Mouse (Mus musculus) G1E (cell line): Measurements from ENCODE around the gene Olfr470. TPM values are rescaled to one million over a fixed set of nuclear protein-coding genes. Genes with fewer than 3 reads are reported as not detected.
"Not testable (repeated sequence)": the region's sequence is repeated elsewhere in the genome, so short reads cannot be mapped to it uniquely, and the experiment has no call there.

Experiments used
- ATAC-seq: 2 replicates; pipeline ENCODE4 v1.8.0; 2016; ENCODE audit warnings: mild to moderate bottlenecking; ENCODE audit not compliant: insufficient number of reproducible peaks, poor library complexity, low FRiP score, severe bottlenecking; ENCODE audit errors: extremely low read depth
- DNase-seq: peaks from one replicate; pipeline ENCODE4 v3.0.0; 2012; ENCODE audit warnings: low spot score
- H3K27me3 ChIP-seq: 2 replicates; pipeline ENCODE4 v1.6.1; 2012; ENCODE audit warnings: mild to moderate bottlenecking, low read length, inconsistent platforms; ENCODE audit not compliant: insufficient read depth
- H3K36me3 ChIP-seq: replicated peaks from 2 replicates; pipeline ENCODE3; 2012; ENCODE audit warnings: mild to moderate bottlenecking, inconsistent platforms
- H3K4me1 ChIP-seq: 2 replicates; pipeline ENCODE4 v1.6.1; 2012; ENCODE audit warnings: low read depth, low read length, inconsistent platforms, mixed read lengths; ENCODE audit not compliant: insufficient read depth
- H3K4me3 ChIP-seq: 2 replicates; pipeline ENCODE4 v1.5.1; 2012; ENCODE audit warnings: low read depth, mild to moderate bottlenecking, inconsistent platforms, low read length, moderate library complexity, mixed read lengths
- H3K9me3 ChIP-seq: replicated peaks from 2 replicates; pipeline ENCODE4 v1.6.1; 2012; ENCODE audit warnings: inconsistent platforms
- CTCF ChIP-seq: IDR thresholded peaks from 2 replicates; pipeline ENCODE4 v1.5.1; 2012; ENCODE audit warnings: low read depth, low read length, inconsistent platforms, mixed read lengths
- GATA1 ChIP-seq: IDR thresholded peaks from 2 replicates; pipeline ENCODE4 v1.6.1; 2012; ENCODE audit warnings: borderline replicate concordance, low read length, inconsistent platforms, mixed read lengths
- GATA2 ChIP-seq: IDR thresholded peaks from 2 replicates; pipeline ENCODE4 v1.6.1; 2012; ENCODE audit warnings: low read depth, low read length, inconsistent platforms, borderline replicate concordance
- POLR2AphosphoS5 ChIP-seq: IDR thresholded peaks from 2 replicates; pipeline ENCODE4 v1.6.1; 2012; ENCODE audit warnings: low read depth, low read length, inconsistent platforms; ENCODE audit not compliant: insufficient replicate concordance
- TAL1 ChIP-seq: conservative IDR thresholded peaks from 2 replicates; pipeline ENCODE4 v1.6.1; 2012; ENCODE audit warnings: low read depth, low read length, inconsistent platforms, mixed read lengths
- polyA plus RNA-seq: library from polyadenylated mRNA; stranded (reverse); fragments of >175 nt; gene quantifications from 2 replicates; pipeline ENCODE4 v1.2.3, GENCODE M21; 2012
- total RNA-seq, 2 experiments: library from RNA; stranded (forward) in 1 of 2; stranded (reverse) in 1 of 2; fragments of 200-1000 nt in 1 of 2; fragments of >200 nt in 1 of 2; fragmentation: Nextera tagmentation in 1 of 2; gene quantifications; 2 replicates each; pipeline ENCODE4 v1.2.3; 2014 to 2017

Gene Olfr470
- total RNA-seq (2014; fragmentation: Nextera tagmentation) (not detected in 2 replicates), total RNA-seq (2017) (0.27 TPM in 1 of 2 replicates, not detected in the other), polyA plus RNA-seq (not detected in 2 replicates)

DNA sequence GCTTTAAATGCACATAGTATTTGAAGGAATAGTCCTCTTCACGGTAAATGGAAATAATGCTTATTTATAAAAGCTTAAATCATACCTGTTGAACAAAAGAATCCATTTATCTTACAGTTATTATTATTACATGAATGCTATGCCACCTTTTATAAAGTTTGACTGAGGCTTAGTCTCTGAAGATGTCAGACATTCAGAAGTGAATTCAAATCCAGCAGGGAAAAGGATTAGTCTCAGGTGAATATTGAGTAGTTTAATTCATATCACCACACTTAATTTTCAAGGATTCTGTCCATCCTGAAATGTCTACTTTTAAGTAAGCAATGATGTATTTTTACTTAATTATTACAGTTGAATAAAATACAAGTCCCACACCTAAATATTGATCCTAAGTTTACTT, at the start of gene Olfr470:
Gene Olfr470 (minus strand): TSS at position 101 of the 400 bp plus-strand sequence.
- not testable (repeated sequence) for ATAC-seq, H3K4me3 ChIP-seq, H3K27me3 ChIP-seq, H3K4me1 ChIP-seq, H3K9me3 ChIP-seq, DNase-seq, H3K36me3 ChIP-seq

DNA sequence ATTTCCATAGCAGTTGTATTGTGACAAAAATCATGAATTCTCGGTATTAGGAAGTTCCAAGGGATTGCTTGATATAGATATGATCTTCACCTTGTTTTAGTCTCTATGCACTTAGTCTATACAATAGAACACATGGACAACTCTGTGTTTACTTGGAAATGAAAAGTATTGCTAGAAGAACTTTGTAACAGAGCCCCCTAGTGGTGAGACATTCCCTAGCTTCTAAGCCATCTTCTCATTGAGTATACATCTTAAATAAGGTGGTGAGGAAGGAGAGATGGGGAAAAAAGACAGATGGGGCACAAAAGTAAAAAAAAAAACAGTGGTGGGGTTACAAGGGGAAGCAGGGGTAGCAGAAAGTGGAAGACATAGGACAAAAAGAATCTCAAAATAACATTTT, 5.6 kb downstream of the Olfr470 start:
- Histone ChIP-seq H3K9me3 (0 out of 2 replicates have a peak, but pooled peaks cover 2% of the 10 kb centered on the region), H3K4me1 (no peaks in the 10 kb centered on the region), H3K4me3 (no peak overlapping the region), H3K27me3 (no peaks in the 10 kb centered on the region), H3K36me3 (no peaks in the 10 kb centered on the region)
- TF ChIP-seq GATA2 (no peak), GATA1 (no peak), CTCF (no peak), TAL1 (no peak), POLR2AphosphoS5 (no peak)
- DNase-seq (no peak), ATAC-seq (no peak)

DNA sequence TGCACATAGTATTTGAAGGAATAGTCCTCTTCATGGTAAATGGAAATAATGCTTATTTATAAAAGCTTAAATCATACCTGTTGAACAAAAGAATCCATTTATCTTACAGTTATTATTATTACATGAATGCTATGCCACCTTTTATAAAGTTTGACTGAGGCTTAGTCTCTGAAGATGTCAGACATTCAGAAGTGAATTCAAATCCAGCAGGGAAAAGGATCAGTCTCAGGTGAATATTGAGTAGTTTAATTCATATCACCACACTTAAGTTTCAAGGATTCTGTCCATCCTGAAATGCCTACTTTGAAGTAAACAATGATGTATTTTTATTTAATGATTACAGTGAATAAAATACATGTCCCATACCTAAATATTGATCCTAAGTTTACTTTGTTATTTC, 21.8 kb downstream of the Olfr470 start, which contains the start of gene Olfr469:
Gene Olfr469 (minus strand): TSS at position 101 of the 400 bp plus-strand sequence.
- not testable (repeated sequence) for ATAC-seq, H3K4me1 ChIP-seq, DNase-seq, H3K36me3 ChIP-seq, H3K9me3 ChIP-seq, H3K4me3 ChIP-seq, H3K27me3 ChIP-seq

DNA sequence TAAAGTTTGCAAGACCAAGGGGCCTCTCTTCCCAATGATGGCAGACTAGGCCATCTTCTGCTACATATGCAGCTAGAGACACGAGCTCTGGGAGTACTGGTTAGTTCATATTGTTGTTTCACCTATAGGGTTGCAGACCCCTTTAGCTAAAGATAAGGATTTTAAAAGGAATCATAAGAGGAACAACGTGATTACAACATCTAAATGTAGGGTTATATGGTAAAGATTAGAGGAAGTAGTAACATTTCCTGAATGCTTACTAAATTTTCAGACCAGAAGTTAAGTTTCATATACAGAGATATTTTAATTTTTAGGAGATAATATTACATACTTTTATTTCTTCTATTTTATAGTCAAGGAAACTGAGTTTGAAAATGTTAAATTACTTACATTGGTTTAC, 23.4 kb downstream of the Olfr470 start:
- H3K9me3 ChIP-seq, H3K36me3 ChIP-seq, H3K27me3 ChIP-seq, ATAC-seq, H3K4me1 ChIP-seq, DNase-seq, H3K4me3 ChIP-seq: not testable (repeated sequence)

DNA sequence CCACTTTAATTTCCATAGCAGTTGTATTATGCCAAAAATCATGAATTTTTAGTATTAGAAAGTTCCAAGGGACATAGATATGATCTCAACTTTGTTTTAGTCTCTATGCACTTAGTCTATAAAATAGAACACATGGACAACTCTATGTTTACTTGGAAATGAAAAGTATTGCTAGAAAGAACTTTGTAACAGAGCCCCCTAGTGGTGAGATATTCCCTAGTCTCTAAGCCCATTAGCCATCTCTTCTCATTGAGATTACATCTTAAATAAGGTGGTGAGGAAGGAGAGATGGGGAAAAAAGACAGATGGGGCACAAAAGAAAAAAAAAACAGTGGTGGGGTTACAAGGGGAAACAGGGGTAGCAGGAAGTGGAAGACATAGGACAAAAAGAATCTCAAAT, 27.8 kb downstream of the Olfr470 start:
- ATAC-seq = no peak
- Histone ChIP-seq H3K9me3 (peaks cover 6% of the 10 kb centered on the region), H3K27me3 (no peaks in the 10 kb centered on the region), H3K4me3 (no peak overlapping the region), H3K4me1 (no peaks in the 10 kb centered on the region), H3K36me3 (no peaks in the 10 kb centered on the region)
- DNase-seq = no peak
- TF ChIP-seq TAL1 (no peak), CTCF (no peak), GATA2 (no peak), GATA1 (no peak), POLR2AphosphoS5 (no peak)

DNA sequence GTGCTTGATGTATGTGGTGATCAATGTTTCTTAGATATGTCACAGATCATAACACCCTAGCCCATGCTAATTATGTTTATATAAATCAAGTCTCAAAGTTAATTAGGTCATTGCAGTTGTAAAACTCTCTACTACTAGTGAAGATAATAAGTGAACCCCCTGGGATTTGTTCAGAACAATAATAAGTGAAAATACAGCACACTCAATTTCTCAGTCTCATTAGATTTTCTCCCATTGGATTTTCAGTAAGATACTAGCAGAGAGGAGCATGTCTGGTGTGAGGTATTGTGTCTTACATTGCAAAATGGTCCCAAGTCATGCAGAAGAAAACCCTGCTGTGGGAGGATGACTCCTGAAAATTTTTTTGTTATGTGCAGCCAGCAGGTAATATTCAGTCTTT, 35.3 kb downstream of the Olfr470 start, which contains the start of gene Olfr467:
Gene Olfr467 (plus strand): TSS at position 301 of the 400 bp plus-strand sequence.
- Histone ChIP-seq H3K27me3 (no peaks in the 10 kb centered on the region), H3K4me1 (no peaks in the 10 kb centered on the region), H3K4me3 (no peak within 1 kb of the TSS), H3K9me3 (0 out of 2 replicates have a peak, but pooled peaks cover 3% of the 10 kb centered on the region), H3K36me3 (no peaks in the 10 kb centered on the region)
- TF ChIP-seq GATA2 (no peak), TAL1 (no peak), GATA1 (no peak), POLR2AphosphoS5 (no peak), CTCF (no peak)
- no peak for DNase-seq
- ATAC-seq = no peak

DNA sequence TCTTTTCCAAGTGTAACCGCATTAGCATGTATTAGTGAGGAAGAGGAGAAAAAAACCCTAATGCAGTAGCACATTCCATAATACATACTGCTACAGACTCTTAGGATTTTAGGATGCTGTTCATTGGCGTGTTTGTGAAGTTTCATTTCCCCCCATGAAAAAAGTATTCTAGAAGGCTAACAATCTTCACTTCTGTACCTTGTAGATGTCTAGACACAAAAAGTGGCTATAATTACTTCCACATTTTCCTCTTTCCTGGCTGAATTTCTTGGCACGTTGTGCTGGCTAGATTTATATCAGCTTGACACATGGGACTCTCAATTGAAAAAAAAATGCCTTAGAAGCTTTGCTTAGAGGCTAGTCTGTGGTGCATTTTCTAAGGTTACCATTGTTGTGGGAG, 45.2 kb downstream of the Olfr470 start:
- TF ChIP-seq TAL1 (no peak), GATA2 (no peak), GATA1 (no peak), POLR2AphosphoS5 (no peak), CTCF (no peak)
- H3K4me3 ChIP-seq = no peak overlapping the region
- H3K4me1 ChIP-seq = no peaks in the 10 kb centered on the region
- DNase-seq = no peak
- ATAC-seq = no peak
- H3K9me3 ChIP-seq = peaks cover 6% of the 10 kb centered on the region
- H3K27me3 ChIP-seq = no peaks in the 10 kb centered on the region
- no peaks in the 10 kb centered on the region for H3K36me3 ChIP-seq
